ENCODE assay signal across 14 mouse cellular contexts in the genomic region with DNA sequence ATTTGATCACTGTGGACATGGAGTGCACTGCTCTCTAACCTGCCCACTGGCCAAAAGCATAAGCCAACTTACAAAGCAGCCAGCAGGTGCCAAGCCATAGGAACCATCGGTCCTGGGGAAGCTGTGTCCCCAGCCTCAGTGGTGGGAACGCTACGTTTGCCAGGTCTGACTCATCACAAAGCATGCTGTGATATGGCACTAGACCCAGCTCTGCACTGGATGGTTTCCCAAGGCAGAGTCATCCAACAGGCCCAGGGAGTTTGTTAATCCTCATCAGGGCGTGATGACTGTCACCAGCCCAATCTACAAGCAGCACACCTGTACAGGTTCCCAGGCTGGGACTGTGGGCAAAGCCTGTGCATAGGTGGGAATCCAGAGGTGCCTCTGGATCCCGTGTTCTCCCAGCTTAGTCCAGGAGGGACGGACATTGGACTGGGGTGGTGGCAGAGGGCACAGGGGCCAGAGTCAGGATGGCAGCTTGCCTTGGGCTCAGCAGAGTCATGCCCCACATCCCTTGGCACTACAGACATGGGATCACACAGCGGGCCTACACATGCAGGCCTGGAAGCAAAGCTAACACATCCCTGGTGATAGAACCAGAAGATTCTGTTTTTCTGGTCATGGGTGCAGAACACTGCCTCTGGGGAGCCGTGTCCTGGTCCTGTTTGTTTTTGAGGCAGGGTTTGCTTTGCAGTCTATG.
A peak's percentile ranks its signal among the peaks of the same experiment; 100 is the strongest.
DNase-seq lines count a peak whose midpoint lies in the region; TF ChIP-seq lines count a peak whose summit lies in the region.
"Had no signal": no experiment of that assay in that cellular context is flagged by ENCODE, and none has a peak within 500 bp of the region (broad histone marks: within the 10 kb centered on the region; RNA-seq: fewer than 3 reads in every experiment).

No protein-coding gene starts in this region.

- 88% methylated on average over 8 of the region's 8 CpGs for WGBS in lung, adult 2 months

- peaks cover 7% of the 10 kb centered on the region for H3K4me1 ChIP-seq in lung, adult 2 months (ENCODE audit: control insufficient read depth, insufficient read depth, low read length)
- H3K4me1 ChIP-seq: embryonic facial prominence, embryonic 13.5 days; midbrain, embryonic 15.5 days; neural tube, embryonic 13.5 days had no signal

- no peak for TF ChIP-seq CTCF in lung, adult 2 months (IDR thresholded peaks at IDR 0.05; ENCODE audit: insufficient read depth, low read length)

- DNase-seq in layer of hippocampus, adult 11-12 months (ENCODE audit: low spot score): peak; percentile 60
- DNase-seq in layer of hippocampus, postnatal 25 days (ENCODE audit: extremely low spot score in 1 of 2, low spot score in 1 of 2): no peak
- DNase-seq in adipocyte (ENCODE audit: low spot score): peak; percentile 44
- peak; percentile 82 to 88 for DNase-seq in cerebellum, postnatal 14 days
- DNase-seq in layer of hippocampus, postnatal 36 days: peak; percentile 40 to 49
- no peak for DNase-seq in lung, adult 2 months
- DNase-seq in adrenal gland, adult 8-10 months: no peak
- no peak for DNase-seq in kidney, adult 8-10 months
- DNase-seq: kidney, adult 18-20 months; lung, embryonic 14.5 days; thymus, adult 18-20 months had no signal

- no peak for TF ChIP-seq POLR2A in lung, adult 2 months (IDR thresholded peaks at IDR 0.05; ENCODE audit: borderline replicate concordance, extremely low read depth, low read depth, low read length)

- H3K4me3 ChIP-seq in lung, adult 2 months (replicated peaks; ENCODE audit: extremely low read depth, low read depth, low read length): no peak overlapping the region
- H3K4me3 ChIP-seq: embryonic facial prominence, embryonic 13.5 days; midbrain, embryonic 15.5 days; neural tube, embryonic 13.5 days had no signal

Comparison
In these comparisons a context has a peak if more than half of its experiments do, and no peak if none do; other contexts are left out.
1. DNase-seq: peak in layer of hippocampus, adult 11-12 months (single experiment), adipocyte (single experiment), cerebellum, postnatal 14 days (2 of 2) and layer of hippocampus, postnatal 36 days (2 of 2); none in layer of hippocampus, postnatal 25 days (0 of 2), lung, adult 2 months (single experiment), adrenal gland, adult 8-10 months (single experiment) and kidney, adult 8-10 months (0 of 2).